Mouse (Mus musculus): ENCODE results near the gene Mixl1. TPM values are rescaled to one million over a fixed set of nuclear protein-coding genes. Genes with fewer than 3 reads are reported as not detected.

The Mixl1 gene
- polyA plus RNA-seq, 1 experiment from 2014 or later, result 0.27 TPM

DNA sequence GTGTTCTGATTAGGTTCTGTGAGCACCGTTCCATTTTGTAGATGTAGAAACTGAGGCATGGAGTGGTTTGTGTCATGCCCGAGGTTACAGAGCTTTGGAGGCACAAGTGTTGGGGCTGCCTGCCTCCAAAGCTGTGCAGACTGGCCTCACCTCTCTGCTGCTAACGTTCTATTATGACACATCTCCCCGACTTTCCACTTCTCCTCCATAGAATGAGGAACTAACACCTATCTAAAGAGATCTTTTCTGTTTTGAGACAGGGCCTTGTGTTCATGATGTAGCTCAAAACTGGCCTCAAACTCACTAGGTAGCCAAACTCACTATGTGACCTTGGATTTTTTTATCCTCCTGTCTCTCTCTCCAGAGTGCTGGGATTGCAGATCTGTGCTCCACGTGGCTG, 21.9 kb upstream of the Mixl1 start:
- Histone ChIP-seq H3K27ac (ENCODE audit: low read length) (no peak overlapping the region), H3K9me3 (ENCODE audit: control insufficient read depth, low read depth, low read length) (no peaks in the 10 kb centered on the region), H3K4me1 (ENCODE audit: control insufficient read depth, insufficient read depth, low read length) (no peaks in the 10 kb centered on the region), H3K36me3 (ENCODE audit: control insufficient read depth, insufficient read depth, low read length) (no peaks in the 10 kb centered on the region), H3K27me3 (ENCODE audit: control insufficient read depth, insufficient read depth, low read length) (no peaks in the 10 kb centered on the region), H3K4me3 (ENCODE audit: low read depth, low read length) (no peak overlapping the region), H3K9ac (replicated peaks; ENCODE audit: low read depth, low read length) (no peak overlapping the region), H3K4me2 (replicated peaks; ENCODE audit: low read depth, low read length) (no peak overlapping the region)
- WGBS, result 80% methylated on average over 5 of the region's 5 CpGs
- ATAC-seq (ENCODE audit: insufficient number of reproducible peaks, insufficient read depth, low FRiP score, low read depth), result no peak

DNA sequence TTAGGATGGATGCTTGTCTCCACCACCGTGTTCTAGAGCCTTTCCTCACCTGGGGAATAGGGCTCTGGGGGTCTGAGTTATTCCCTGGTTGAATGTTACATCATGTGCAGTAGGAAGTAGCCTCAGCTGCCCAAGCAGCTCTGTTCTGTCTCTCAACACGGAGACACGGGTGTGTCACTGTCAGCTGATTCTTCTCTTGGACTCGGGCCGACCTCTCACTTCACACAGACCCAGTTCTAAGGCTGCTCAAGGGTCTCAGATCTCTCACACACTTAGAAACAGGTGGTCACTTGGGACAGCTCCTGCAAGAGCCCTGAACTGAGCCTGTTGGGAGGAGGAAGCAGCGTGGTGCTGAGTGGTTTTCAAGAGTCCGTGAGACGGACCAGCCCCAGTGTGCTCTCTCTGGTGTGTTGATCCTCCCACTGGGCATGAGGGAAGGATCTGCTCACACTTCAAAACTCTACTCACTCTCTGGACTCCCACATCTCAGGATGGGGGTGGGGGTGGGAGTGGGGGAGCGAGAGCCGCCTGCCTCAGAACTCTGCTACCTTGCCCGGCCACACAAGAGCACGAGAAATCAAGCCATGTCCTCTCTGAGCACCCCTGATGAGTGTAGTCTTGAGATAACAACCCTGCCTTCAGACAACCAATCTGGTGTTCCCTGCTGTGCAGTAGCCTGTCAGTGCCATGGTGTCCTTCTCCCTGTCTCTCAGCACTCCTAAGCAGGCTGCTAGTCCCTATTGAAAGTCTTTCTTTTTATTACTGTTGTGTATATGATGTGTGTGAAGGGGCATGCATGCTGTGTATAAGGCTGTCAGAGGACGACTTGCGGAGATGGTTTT, 12.3 kb upstream of the Mixl1 start:
- ATAC-seq (ENCODE audit: insufficient number of reproducible peaks, insufficient read depth, low FRiP score, low read depth), result no peak
- H3K4me3 ChIP-seq (ENCODE audit: low read depth, low read length), result no peak overlapping the region
- H3K4me1 ChIP-seq (ENCODE audit: control insufficient read depth, insufficient read depth, low read length), result no peaks in the 10 kb centered on the region
- WGBS, result 61% methylated on average over 14 of the region's 14 CpGs
- no peak overlapping the region for H3K9ac ChIP-seq (replicated peaks; ENCODE audit: low read depth, low read length)
- no peaks in the 10 kb centered on the region for H3K27me3 ChIP-seq (ENCODE audit: control insufficient read depth, insufficient read depth, low read length)
- H3K36me3 ChIP-seq (ENCODE audit: control insufficient read depth, insufficient read depth, low read length), result no peaks in the 10 kb centered on the region
- H3K9me3 ChIP-seq (ENCODE audit: control insufficient read depth, low read depth, low read length), result no peaks in the 10 kb centered on the region
- H3K27ac ChIP-seq (ENCODE audit: low read length), result no peak overlapping the region
- H3K4me2 ChIP-seq (replicated peaks; ENCODE audit: low read depth, low read length), result no peak overlapping the region

DNA sequence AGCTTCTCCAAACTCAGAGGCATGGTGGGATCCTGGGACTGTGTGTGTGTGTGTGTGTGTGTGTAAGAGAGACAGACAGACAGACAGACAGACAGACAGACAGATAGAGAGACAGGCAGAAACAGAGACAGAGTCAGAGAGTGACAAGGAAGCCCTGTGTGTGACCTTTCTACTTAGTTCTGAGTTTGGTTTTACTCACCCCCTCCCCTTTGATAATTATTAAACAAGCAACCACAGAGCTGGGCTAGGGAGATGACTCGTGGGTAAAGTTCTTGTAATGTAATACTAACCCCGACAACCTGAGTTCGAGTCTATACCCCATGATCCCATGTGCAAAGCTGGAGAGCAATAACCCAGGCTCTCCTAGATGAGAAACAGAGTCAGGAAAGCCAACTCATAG, 11.0 kb upstream of the Mixl1 start:
- Histone ChIP-seq H3K4me1 (ENCODE audit: control insufficient read depth, insufficient read depth, low read length) (no peaks in the 10 kb centered on the region), H3K9ac (replicated peaks; ENCODE audit: low read depth, low read length) (no peak overlapping the region), H3K9me3 (ENCODE audit: control insufficient read depth, low read depth, low read length) (no peaks in the 10 kb centered on the region), H3K4me2 (replicated peaks; ENCODE audit: low read depth, low read length) (no peak overlapping the region), H3K36me3 (ENCODE audit: control insufficient read depth, insufficient read depth, low read length) (no peaks in the 10 kb centered on the region), H3K4me3 (ENCODE audit: low read depth, low read length) (no peak overlapping the region), H3K27ac (ENCODE audit: low read length) (no peak overlapping the region), H3K27me3 (ENCODE audit: control insufficient read depth, insufficient read depth, low read length) (no peaks in the 10 kb centered on the region)
- WGBS, result 58% methylated on average over 3 of the region's 3 CpGs
- ATAC-seq (ENCODE audit: insufficient number of reproducible peaks, insufficient read depth, low FRiP score, low read depth), result no peak

DNA sequence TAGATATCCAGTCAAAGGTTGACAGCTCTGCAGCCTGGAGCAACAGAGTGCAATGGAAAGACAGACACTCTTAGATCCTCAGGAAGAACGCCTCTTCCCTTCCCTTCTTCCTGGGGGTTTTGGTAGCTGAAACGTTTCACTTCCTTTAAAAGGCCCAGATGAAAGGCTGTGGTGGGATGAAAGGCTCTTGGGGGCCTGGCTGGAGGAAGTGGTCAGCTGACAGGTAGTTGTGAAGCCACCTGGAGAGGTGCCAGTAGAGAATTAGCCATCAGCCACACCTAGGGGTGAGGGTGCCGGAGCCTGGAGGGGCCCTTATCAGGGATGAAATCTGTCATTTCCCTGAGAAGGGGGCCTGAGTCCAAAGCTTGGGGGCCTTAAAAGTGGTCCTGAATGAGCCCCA, 10.5 kb upstream of the Mixl1 start:
- no peak for ATAC-seq (ENCODE audit: insufficient number of reproducible peaks, insufficient read depth, low FRiP score, low read depth)
- 36% methylated on average over 3 of the region's 3 CpGs for WGBS
- Histone ChIP-seq H3K4me2 (replicated peaks; ENCODE audit: low read depth, low read length) (no peak overlapping the region), H3K27me3 (ENCODE audit: control insufficient read depth, insufficient read depth, low read length) (no peaks in the 10 kb centered on the region), H3K9me3 (ENCODE audit: control insufficient read depth, low read depth, low read length) (no peaks in the 10 kb centered on the region), H3K4me3 (ENCODE audit: low read depth, low read length) (no peak overlapping the region), H3K36me3 (ENCODE audit: control insufficient read depth, insufficient read depth, low read length) (no peaks in the 10 kb centered on the region), H3K27ac (ENCODE audit: low read length) (no peak overlapping the region), H3K4me1 (ENCODE audit: control insufficient read depth, insufficient read depth, low read length) (no peaks in the 10 kb centered on the region), H3K9ac (replicated peaks; ENCODE audit: low read depth, low read length) (no peak overlapping the region)

DNA sequence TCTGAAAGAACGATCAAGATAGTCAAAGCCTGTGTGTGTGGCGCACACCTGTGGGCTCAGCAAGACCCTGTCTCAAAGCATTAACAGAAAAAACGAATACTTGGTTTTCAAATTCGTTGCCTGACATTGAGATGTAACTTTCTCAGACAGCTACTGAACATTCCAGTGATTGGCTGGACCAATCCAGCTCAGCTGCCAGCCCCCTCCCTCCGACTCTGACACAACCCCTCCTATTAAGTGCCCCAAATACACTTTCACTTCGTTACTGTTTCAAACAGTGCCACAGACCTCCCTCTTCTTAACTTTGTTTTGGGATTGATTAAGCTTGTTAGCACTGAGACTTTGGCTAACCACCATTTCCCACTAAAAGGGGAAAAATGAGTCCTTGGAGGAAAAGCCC, 6.6 kb upstream of the Mixl1 start:
- H3K36me3 ChIP-seq (ENCODE audit: control insufficient read depth, insufficient read depth, low read length), result no peaks in the 10 kb centered on the region
- no peak overlapping the region for H3K4me3 ChIP-seq (ENCODE audit: low read depth, low read length)
- no peak for ATAC-seq (ENCODE audit: insufficient number of reproducible peaks, insufficient read depth, low FRiP score, low read depth)
- 28% methylated on average over 6 of the region's 6 CpGs for WGBS
- H3K4me2 ChIP-seq (replicated peaks; ENCODE audit: low read depth, low read length), result 0 out of 2 replicates have a peak overlapping the region, but pooled peaks have one; percentile 18
- H3K9ac ChIP-seq (replicated peaks; ENCODE audit: low read depth, low read length), result no peak overlapping the region
- H3K4me1 ChIP-seq (ENCODE audit: control insufficient read depth, insufficient read depth, low read length), result no peaks in the 10 kb centered on the region
- H3K27me3 ChIP-seq (ENCODE audit: control insufficient read depth, insufficient read depth, low read length), result peaks cover 6% of the 10 kb centered on the region; the same call in 1 of the 2 replicates
- H3K9me3 ChIP-seq (ENCODE audit: control insufficient read depth, low read depth, low read length), result no peaks in the 10 kb centered on the region
- no peak overlapping the region for H3K27ac ChIP-seq (ENCODE audit: low read length)

DNA sequence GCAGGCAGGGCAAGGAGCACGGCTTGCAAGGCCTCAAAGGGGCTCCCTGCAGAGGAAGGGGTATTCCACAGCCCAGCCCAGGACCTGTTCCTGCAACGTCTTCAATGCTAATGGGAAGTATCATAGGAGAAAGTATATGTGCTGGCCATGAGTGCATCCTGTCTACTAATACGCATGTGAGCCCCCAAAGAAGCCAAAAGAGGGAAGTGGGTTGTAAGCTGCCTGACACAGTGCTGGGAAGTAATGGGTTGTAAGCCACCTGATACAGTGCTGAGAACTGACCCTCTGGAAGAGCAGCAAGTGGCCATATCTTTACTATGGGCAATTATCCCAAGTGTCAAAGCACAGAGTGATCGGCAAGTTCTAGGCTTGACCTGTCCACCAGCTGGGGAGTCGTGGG, 1.2 kb upstream of the Mixl1 start:
- Histone ChIP-seq H3K9ac (replicated peaks; ENCODE audit: low read depth, low read length) (no peak overlapping the region), H3K9me3 (ENCODE audit: control insufficient read depth, low read depth, low read length) (no peaks in the 10 kb centered on the region), H3K4me3 (ENCODE audit: low read depth, low read length) (no peak overlapping the region), H3K27me3 (ENCODE audit: control insufficient read depth, insufficient read depth, low read length) (peaks cover 29% of the 10 kb centered on the region; the same call in 1 of the 2 replicates), H3K27ac (ENCODE audit: low read length) (no peak overlapping the region), H3K36me3 (ENCODE audit: control insufficient read depth, insufficient read depth, low read length) (no peaks in the 10 kb centered on the region), H3K4me1 (ENCODE audit: control insufficient read depth, insufficient read depth, low read length) (no peaks in the 10 kb centered on the region), H3K4me2 (replicated peaks; ENCODE audit: low read depth, low read length) (no peak overlapping the region)
- ATAC-seq (ENCODE audit: insufficient number of reproducible peaks, insufficient read depth, low FRiP score, low read depth), result no peak
- 55% methylated on average over 5 of the region's 5 CpGs for WGBS

DNA sequence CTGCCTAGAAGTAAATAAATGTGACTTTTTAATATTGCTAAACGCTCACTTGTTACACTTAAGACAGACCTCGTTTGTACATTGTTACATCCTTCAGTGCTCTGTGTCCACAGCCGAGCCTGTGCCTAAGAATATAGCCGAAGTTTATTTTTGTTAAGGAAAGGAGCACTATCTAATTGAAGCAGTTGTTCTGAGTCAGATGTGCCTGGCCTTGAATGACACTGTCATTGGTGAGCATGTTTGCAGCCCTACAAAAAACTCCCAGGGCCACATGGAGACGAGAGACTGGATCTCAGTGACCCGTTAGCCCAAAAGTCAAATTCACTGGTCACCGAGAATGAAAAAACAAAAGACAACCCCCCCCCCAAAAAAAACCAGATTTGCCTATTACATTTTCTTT, 5.5 kb downstream of the Mixl1 start:
- WGBS, result 88% methylated on average over 7 of the region's 7 CpGs
- no peaks in the 10 kb centered on the region for H3K9me3 ChIP-seq (ENCODE audit: control insufficient read depth, low read depth, low read length)
- no peak overlapping the region for H3K4me2 ChIP-seq (replicated peaks; ENCODE audit: low read depth, low read length)
- peaks cover 29% of the 10 kb centered on the region for H3K36me3 ChIP-seq (ENCODE audit: control insufficient read depth, insufficient read depth, low read length)
- no peak overlapping the region for H3K27ac ChIP-seq (ENCODE audit: low read length)
- H3K9ac ChIP-seq (replicated peaks; ENCODE audit: low read depth, low read length), result no peak overlapping the region
- H3K4me3 ChIP-seq (ENCODE audit: low read depth, low read length), result no peak overlapping the region
- no peaks in the 10 kb centered on the region for H3K4me1 ChIP-seq (ENCODE audit: control insufficient read depth, insufficient read depth, low read length)
- peaks cover 6% of the 10 kb centered on the region; the same call in 1 of the 2 replicates for H3K27me3 ChIP-seq (ENCODE audit: control insufficient read depth, insufficient read depth, low read length)
- no peak for ATAC-seq (ENCODE audit: insufficient number of reproducible peaks, insufficient read depth, low FRiP score, low read depth)
